Mouse (Mus musculus) cerebellum, adult (tissue): ENCODE measurements around the gene Mis18bp1.
"Not testable (repeated sequence)": the region's sequence is repeated elsewhere in the genome, so short reads cannot be mapped to it uniquely, and the experiment has no call there.

Source experiments
- ATAC-seq: cut with Nextera tagmentation; 2 replicates; pipeline ENCODE4 v1.9.2; 2017; ENCODE audit warnings: mild to moderate bottlenecking, moderate library complexity, mixed read lengths; ENCODE audit not compliant: insufficient number of reproducible peaks, low FRiP score, low TSS enrichment

Mis18bp1 gene

GRCm38 (mm10) chr12:65172021-65172951 lies at the start of gene Mis18bp1:
Mis18bp1 (minus strand) TSS chr12:65172604.
- ATAC-seq = peak; percentile 98

- ATAC-seq = no peak
Measured at GRCm38 (mm10) chr12:65216404-65216840, 44.0 kb upstream of the Mis18bp1 start.

- no peak for ATAC-seq
Measured at GRCm38 (mm10) chr12:65206431-65206830, 34.0 kb upstream of the Mis18bp1 start.

- ATAC-seq = no peak
Measured at GRCm38 (mm10) chr12:65201812-65202211, 29.4 kb upstream of the Mis18bp1 start.

- ATAC-seq = no peak
Measured at GRCm38 (mm10) chr12:65194003-65194530, 21.7 kb upstream of the Mis18bp1 start.

- no peak for ATAC-seq
Measured at GRCm38 (mm10) chr12:65189213-65189612, 16.8 kb upstream of the Mis18bp1 start.

- ATAC-seq = no peak
Measured at GRCm38 (mm10) chr12:65187365-65187764, 15.0 kb upstream of the Mis18bp1 start.

GRCm38 (mm10) chr12:65173736-65174135 lies 1.3 kb upstream of the Mis18bp1 start:
- ATAC-seq = no peak

- not testable (repeated sequence) for ATAC-seq
Measured at GRCm38 (mm10) chr12:65172959-65173358, 555 bp upstream of the Mis18bp1 start.

- ATAC-seq = not testable (repeated sequence)
Measured at GRCm38 (mm10) chr12:65136121-65136520, 36.3 kb downstream of the Mis18bp1 start.

- no peak for ATAC-seq
Measured at GRCm38 (mm10) chr12:65119451-65119850, 53.0 kb downstream of the Mis18bp1 start.

- no peak for ATAC-seq
Measured at GRCm38 (mm10) chr12:65118968-65119367, 53.4 kb downstream of the Mis18bp1 start.

GRCm38 (mm10) chr12:65114978-65115377 lies 57.4 kb downstream of the Mis18bp1 start:
- ATAC-seq = not testable (repeated sequence)

- no peak for ATAC-seq
Measured at GRCm38 (mm10) chr12:65113925-65114324, 58.5 kb downstream of the Mis18bp1 start.

GRCm38 (mm10) chr12:65112811-65113210 lies 59.6 kb downstream of the Mis18bp1 start:
- ATAC-seq = no peak

GRCm38 (mm10) chr12:65111503-65111902 lies 60.9 kb downstream of the Mis18bp1 start:
- ATAC-seq = no peak

GRCm38 (mm10) chr12:65108746-65109145 lies 63.7 kb downstream of the Mis18bp1 start:
- no peak for ATAC-seq
